Mouse (Mus musculus) layer of hippocampus, postnatal 10 days (tissue): ENCODE measurements around the gene Lyz1. TPM values are rescaled to one million over a fixed set of nuclear protein-coding genes. Genes with fewer than 3 reads are reported as not detected.

Source experiments
- total RNA-seq, 2 experiments: library from RNA; stranded (reverse); gene quantifications; 2 replicates each; pipeline ENCODE4 v1.2.3; 2021

The Lyz1 gene
- total RNA-seq, 2 experiments from 2014 or later, result 0.96 TPM; not detected in 1

Other genes with a start within 250 kb of the Lyz1 start
- under 1 TPM in 1 of 2 experiments, not detected in 1; 0.34 TPM for gene Lrrc10, start 247.5 kb downstream of the Lyz1 start, total RNA-seq
- 100 to 1,000 TPM; 241 to 255 TPM for gene Cct2, start 229.1 kb downstream of the Lyz1 start, total RNA-seq
- gene Frs2, start 144.3 kb downstream of the Lyz1 start, total RNA-seq, result 10 to 100 TPM; 27.4 to 27.8 TPM
- gene Yeats4, start 68.4 kb downstream of the Lyz1 start, total RNA-seq, result 10 to 100 TPM; 50.6 to 57.3 TPM
- not detected for gene 9530003J23Rik, start 54.2 kb downstream of the Lyz1 start, total RNA-seq
- gene Lyz2, start 10.5 kb downstream of the Lyz1 start, total RNA-seq, result 1 to 10 TPM; 6.4 to 7.6 TPM
- gene Cpsf6, start 87.1 kb upstream of the Lyz1 start, total RNA-seq, result 100 to 1,000 TPM; 116 to 122 TPM